Mouse (Mus musculus): ENCODE results near the gene Olfr398. TPM values are rescaled to one million over a fixed set of nuclear protein-coding genes. Genes with fewer than 3 reads are reported as not detected.

The Olfr398 gene
- not detected in 2 replicates for polyA plus RNA-seq (2015; fragmentation: Nextera tagmentation; extraction: Ambion mirVana)

GRCm38 (mm10) chr11:73990307-73990706, at the start of gene Olfr398:
TSS of gene Olfr398 (minus strand) at chr11:73990407.

GRCm38 (mm10) chr11:73960517-73960916, 29.7 kb downstream of the Olfr398 start, which contains the start of gene Olfr397:
TSS of gene Olfr397 (plus strand) at chr11:73960817.

GRCm38 (mm10) chr11:73936377-73936776, 53.8 kb downstream of the Olfr398 start, which contains the start of gene Olfr23:
TSS of gene Olfr23 (plus strand) at chr11:73936677.

Other genes with a start within 250 kb of the Olfr398 start
- gene Olfr389, start 209.7 kb downstream of the Olfr398 start, polyA plus RNA-seq (2015; fragmentation: Nextera tagmentation; extraction: Ambion mirVana), result not detected in 2 replicates
- not detected in 2 replicates for gene Olfr390, start 207.4 kb downstream of the Olfr398 start, polyA plus RNA-seq (2015; fragmentation: Nextera tagmentation; extraction: Ambion mirVana)
- gene Olfr391-ps, start 187.4 kb downstream of the Olfr398 start, polyA plus RNA-seq (2015; fragmentation: Nextera tagmentation; extraction: Ambion mirVana), result not detected in 2 replicates
- gene Olfr392, start 173.4 kb downstream of the Olfr398 start, polyA plus RNA-seq (2015; fragmentation: Nextera tagmentation; extraction: Ambion mirVana), result not detected in 2 replicates
- not detected in 2 replicates for gene Olfr393, start 139.0 kb downstream of the Olfr398 start, polyA plus RNA-seq (2015; fragmentation: Nextera tagmentation; extraction: Ambion mirVana)
- not detected in 2 replicates for gene Olfr394, start 99.6 kb downstream of the Olfr398 start, polyA plus RNA-seq (2015; fragmentation: Nextera tagmentation; extraction: Ambion mirVana)
- gene Olfr395, start 81.1 kb downstream of the Olfr398 start, polyA plus RNA-seq (2015; fragmentation: Nextera tagmentation; extraction: Ambion mirVana), result not detected in 2 replicates
- not detected in 2 replicates for gene Olfr23, start 53.7 kb downstream of the Olfr398 start, polyA plus RNA-seq (2015; fragmentation: Nextera tagmentation; extraction: Ambion mirVana)
- not detected in 2 replicates for gene Olfr397, start 29.6 kb downstream of the Olfr398 start, polyA plus RNA-seq (2015; fragmentation: Nextera tagmentation; extraction: Ambion mirVana)
- not detected in 2 replicates for gene Olfr139, start 66.1 kb upstream of the Olfr398 start, polyA plus RNA-seq (2015; fragmentation: Nextera tagmentation; extraction: Ambion mirVana)
- gene Olfr399, start 66.2 kb upstream of the Olfr398 start, polyA plus RNA-seq (2015; fragmentation: Nextera tagmentation; extraction: Ambion mirVana), result not detected in 2 replicates
- not detected in 2 replicates for gene Zfp616, start 79.5 kb upstream of the Olfr398 start, polyA plus RNA-seq (2015; fragmentation: Nextera tagmentation; extraction: Ambion mirVana)
- not detected in 2 replicates for gene Olfr401, start 123.3 kb upstream of the Olfr398 start, polyA plus RNA-seq (2015; fragmentation: Nextera tagmentation; extraction: Ambion mirVana)
- not detected in 2 replicates for gene Olfr402, start 163.1 kb upstream of the Olfr398 start, polyA plus RNA-seq (2015; fragmentation: Nextera tagmentation; extraction: Ambion mirVana)
- gene Olfr403, start 195.8 kb upstream of the Olfr398 start, polyA plus RNA-seq (2015; fragmentation: Nextera tagmentation; extraction: Ambion mirVana), result not detected in 2 replicates
- gene Olfr43, start 221.0 kb upstream of the Olfr398 start, polyA plus RNA-seq (2015; fragmentation: Nextera tagmentation; extraction: Ambion mirVana), result not detected in 2 replicates